Mouse (Mus musculus) B cell, adult 62 days (primary cell): Measurements from ENCODE around the gene Noxa1. TPM values are rescaled to one million over a fixed set of nuclear protein-coding genes. Genes with fewer than 3 reads are reported as not detected.

Source experiments
- total RNA-seq: library from RNA; stranded (reverse); gene quantifications from 4 replicates; pipeline ENCODE4 v1.2.4, GENCODE M21; 2023

Gene Noxa1
- not detected in 4 replicates for total RNA-seq

DNA sequence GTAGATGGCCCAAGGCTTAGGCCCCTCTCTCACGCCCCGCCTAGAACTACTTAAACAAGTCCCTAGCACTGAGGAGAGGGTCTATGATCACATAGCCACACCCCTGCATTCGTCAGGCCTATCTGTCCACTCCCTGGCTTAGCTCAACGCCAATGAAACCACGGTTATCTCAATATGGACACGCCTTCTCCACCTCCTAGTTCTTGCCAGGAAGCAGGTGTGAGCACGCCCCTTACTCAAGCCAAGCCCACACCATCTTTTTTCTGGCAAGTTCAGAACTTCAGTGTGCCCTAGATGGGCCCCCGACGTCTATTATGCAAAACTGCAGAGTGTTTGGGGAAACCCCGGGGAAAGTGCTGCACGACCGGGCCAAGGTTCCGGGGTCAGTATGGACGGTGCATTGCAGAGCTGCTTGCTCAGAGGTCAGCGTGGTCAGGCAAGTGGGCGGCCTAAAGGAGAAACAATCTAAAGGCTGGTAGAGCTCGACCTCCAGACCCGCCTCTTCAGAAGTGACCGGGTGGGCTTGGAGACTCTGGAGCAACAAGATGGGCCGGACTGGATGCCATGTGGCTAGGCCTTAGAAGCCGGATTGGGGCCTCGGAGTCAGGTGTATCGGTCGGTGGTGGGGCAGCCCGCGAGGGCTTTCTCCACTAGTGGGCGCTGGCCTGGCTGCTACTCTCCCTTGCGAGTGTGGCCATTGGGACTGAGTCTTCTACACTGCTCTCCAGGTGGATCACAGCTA is at the start of gene Noxa1:
Gene Noxa1, minus strand, starts transcription at position 41 of the 742 bp plus-strand sequence.

DNA sequence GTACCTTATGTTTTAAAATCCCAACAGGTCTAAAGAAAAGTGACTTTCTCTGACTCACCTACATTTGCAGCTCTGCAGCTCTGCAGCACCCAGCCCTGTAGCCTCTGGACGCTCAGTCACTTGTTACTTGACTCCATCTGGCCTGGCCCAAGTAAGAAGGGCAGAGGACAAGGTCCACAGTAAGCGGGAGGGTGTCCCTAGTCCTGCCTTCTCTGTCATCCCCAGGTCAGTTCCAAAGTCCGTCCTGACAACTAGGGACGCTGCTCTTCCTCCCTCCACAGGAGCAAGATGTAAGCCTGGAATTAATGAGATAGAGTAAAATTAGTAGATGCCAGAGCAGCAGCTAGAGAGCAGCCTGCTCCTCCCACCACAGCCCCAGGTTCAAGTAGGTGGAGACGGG is 14.9 kb downstream of the Noxa1 start, which contains the start of gene Entpd8:
Gene Entpd8, plus strand, starts transcription at position 229 of the 400 bp plus-strand sequence.

DNA sequence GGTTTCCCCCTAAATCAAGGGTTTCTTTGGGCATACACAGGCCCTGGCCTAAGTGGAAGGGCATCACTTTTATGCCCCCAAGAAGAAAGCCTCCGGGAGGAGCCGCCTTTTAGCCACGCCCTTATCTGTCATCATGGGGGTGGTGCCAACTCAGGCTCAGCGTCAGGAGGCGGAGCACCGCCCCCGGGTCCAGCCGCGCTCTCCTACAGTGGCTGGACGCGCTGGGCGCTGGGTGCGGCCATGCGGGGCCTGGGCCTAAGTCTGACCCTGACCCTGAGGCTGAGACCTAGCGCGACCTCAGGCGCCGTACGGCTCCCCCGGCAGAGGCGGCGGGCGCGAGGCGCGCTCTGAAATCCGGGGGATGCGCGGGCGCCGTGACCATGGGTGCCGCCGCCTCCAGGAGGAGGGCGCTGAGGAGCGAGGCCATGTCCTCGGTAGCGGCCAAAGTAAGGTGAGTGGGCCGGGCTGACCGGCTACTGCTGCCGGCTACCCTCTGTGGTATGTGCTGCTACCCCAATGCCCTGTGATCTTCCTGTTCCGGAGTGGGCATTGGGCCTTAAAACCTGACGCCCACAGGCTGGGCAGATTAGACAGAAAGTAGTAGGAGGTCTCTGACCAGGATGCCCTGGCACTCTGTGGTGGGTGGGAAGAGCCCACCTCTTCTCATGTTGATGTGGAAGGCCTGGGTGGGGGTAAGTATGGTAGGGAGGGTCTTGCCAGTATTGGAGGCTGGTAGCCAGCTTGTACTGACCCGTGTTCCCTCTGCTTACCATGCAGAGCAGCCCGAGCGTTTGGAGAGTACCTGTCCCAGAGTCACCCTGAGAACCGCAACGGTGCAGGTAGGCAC is 40.5 kb downstream of the Noxa1 start, which contains the start of gene Nsmf:
Gene Nsmf, plus strand, starts transcription at position 135 of the 847 bp plus-strand sequence.

Other genes starting within 250 kb of the Noxa1 start
- gene Ehmt1, start 175.5 kb downstream of the Noxa1 start, total RNA-seq: 125 to 127 TPM (median 126 TPM) in 4 replicates
- 118 to 128 TPM (median 125 TPM) in 4 replicates for gene Arrdc1, start 159.9 kb downstream of the Noxa1 start, total RNA-seq
- 15.1 to 24.6 TPM (median 17.8 TPM) in 4 replicates for gene Zmynd19, start 145.4 kb downstream of the Noxa1 start, total RNA-seq
- gene Dph7, start 132.7 kb downstream of the Noxa1 start, total RNA-seq: 11.7 to 12.7 TPM (median 12.3 TPM) in 4 replicates
- 19.0 to 23.1 TPM (median 21.2 TPM) in 4 replicates for gene Mrpl41, start 120.1 kb downstream of the Noxa1 start, total RNA-seq
- 120 to 131 TPM (median 127 TPM) in 4 replicates for gene Pnpla7, start 119.1 kb downstream of the Noxa1 start, total RNA-seq
- gene Nsmf, start 40.8 kb downstream of the Noxa1 start, total RNA-seq: 38.8 to 54.8 TPM (median 42.4 TPM) in 4 replicates
- not detected in 4 replicates for gene Entpd8, start 14.8 kb downstream of the Noxa1 start, total RNA-seq
- 5.2 to 8.3 TPM (median 7.2 TPM) in 4 replicates for gene Nrarp, start 85.6 kb upstream of the Noxa1 start, total RNA-seq
- 29.8 to 31.9 TPM (median 30.9 TPM) in 4 replicates for gene Tor4a, start 101.7 kb upstream of the Noxa1 start, total RNA-seq
- gene Nelfb, start 116.3 kb upstream of the Noxa1 start, total RNA-seq: 71.6 to 75.6 TPM (median 72.5 TPM) in 4 replicates
- not detected in 4 replicates for gene Stpg3, start 119.5 kb upstream of the Noxa1 start, total RNA-seq
- gene Fam166a, start 123.6 kb upstream of the Noxa1 start, total RNA-seq: 0.89 TPM in 1 of 4 replicates, not detected in the others
- 101 to 123 TPM (median 110 TPM) in 4 replicates for gene Tubb4b, start 129.6 kb upstream of the Noxa1 start, total RNA-seq
- gene Slc34a3, start 139.2 kb upstream of the Noxa1 start, total RNA-seq: not detected in 4 replicates
- gene Rnf224, start 141.6 kb upstream of the Noxa1 start, total RNA-seq: not detected in 4 replicates
- not detected in 4 replicates for gene Rnf208, start 147.1 kb upstream of the Noxa1 start, total RNA-seq
- gene Cysrt1, start 147.3 kb upstream of the Noxa1 start, total RNA-seq: not detected in 4 replicates
- 4.6 to 12.8 TPM (median 6.9 TPM) in 4 replicates for gene AL732309.1, start 151.7 kb upstream of the Noxa1 start, total RNA-seq
- 18.8 to 26.6 TPM (median 24.1 TPM) in 4 replicates for gene Tmem203, start 160.3 kb upstream of the Noxa1 start, total RNA-seq
- 13.6 to 20.3 TPM (median 14.4 TPM) in 4 replicates for gene Tprn, start 167.5 kb upstream of the Noxa1 start, total RNA-seq
- 30.8 to 37.7 TPM (median 35.7 TPM) in 4 replicates for gene Ssna1, start 177.3 kb upstream of the Noxa1 start, total RNA-seq
- 101 to 113 TPM (median 107 TPM) in 4 replicates for gene Anapc2, start 177.3 kb upstream of the Noxa1 start, total RNA-seq
- gene Tmem210, start 193.0 kb upstream of the Noxa1 start, total RNA-seq: not detected in 4 replicates
- gene Lrrc26, start 194.8 kb upstream of the Noxa1 start, total RNA-seq: not detected in 4 replicates
- not detected in 4 replicates for gene Grin1, start 224.0 kb upstream of the Noxa1 start, total RNA-seq
- gene Man1b1, start 237.2 kb upstream of the Noxa1 start, total RNA-seq: 39.7 to 50.0 TPM (median 47.1 TPM) in 4 replicates